Mouse (Mus musculus) embryonic facial prominence, embryonic 14.5 days (tissue): Measurements from ENCODE around the gene Smok3a. TPM values are rescaled to one million over a fixed set of nuclear protein-coding genes. Genes with fewer than 3 reads are reported as not detected.

ENCODE experiments used
- ATAC-seq: fragments of 200-750 bp; cut with Nextera tagmentation; 2 replicates; pipeline ENCODE4 v1.8.0; 2017; ENCODE audit warnings: low read depth, moderate number of reproducible peaks, moderate TSS enrichment
- DNase-seq: peaks from one replicate; pipeline ENCODE4 v3.0.0-alpha.2; 2015; ENCODE audit warnings: low spot score
- H3K27ac ChIP-seq: fragments of 300-500 bp; sonication (generic); replicated peaks from 2 replicates; pipeline ENCODE4 v1.5.1; 2014; ENCODE audit warnings: low read depth, mild to moderate bottlenecking, low read length, moderate library complexity
- H3K27me3 ChIP-seq: fragments of 300-500 bp; sonication (generic); replicated peaks from 2 replicates; pipeline ENCODE4 v1.6.1; 2014; ENCODE audit warnings: low read length; ENCODE audit not compliant: control insufficient read depth, insufficient read depth
- H3K36me3 ChIP-seq: fragments of 300-500 bp; sonication (generic); 2 replicates; pipeline ENCODE4 v1.6.1; 2014; ENCODE audit warnings: low read length, mixed read lengths; ENCODE audit not compliant: control insufficient read depth, insufficient read depth
- H3K4me1 ChIP-seq: fragments of 300-500 bp; sonication (generic); 2 replicates; pipeline ENCODE4 v1.6.1; 2014; ENCODE audit warnings: antibody characterized with exemption, low read length; ENCODE audit not compliant: control insufficient read depth, insufficient read depth
- H3K4me2 ChIP-seq: fragments of 300-500 bp; sonication (generic); 2 replicates; pipeline ENCODE4 v1.6.1; 2014; ENCODE audit warnings: low read depth, mild to moderate bottlenecking, low read length, moderate library complexity, mixed read lengths
- H3K4me3 ChIP-seq: fragments of 300-500 bp; sonication (generic); 2 replicates; pipeline ENCODE4 v1.5.1; 2014; ENCODE audit warnings: low read depth, mild to moderate bottlenecking, low read length
- H3K9ac ChIP-seq: fragments of 300-500 bp; sonication (generic); 2 replicates; pipeline ENCODE4 v1.6.1; 2014; ENCODE audit warnings: low read depth, mild to moderate bottlenecking, low read length, moderate library complexity, mixed read lengths
- H3K9me3 ChIP-seq: fragments of 300-500 bp; sonication (generic); 2 replicates; pipeline ENCODE4 v1.6.1; 2016; ENCODE audit warnings: low read length; ENCODE audit not compliant: control insufficient read depth
- WGBS: fragments of 180-500 bp; shearing (Covaris S2); extraction: QIAGEN DNeasy Blood & Tissue Kit; methylation state at CpG from one replicate; pipeline ENCODE4 v1.1.7; 2014; 5-methylcytosine and 5-hydroxymethylcytosine counted together
- polyA plus RNA-seq: library from polyadenylated mRNA; unstranded; fragments of >200 nt; fragmentation: Nextera tagmentation; extraction: Ambion mirVana; gene quantifications from 2 replicates; pipeline ENCODE4 v1.2.1, GENCODE M21; 2014

Gene Smok3a
- polyA plus RNA-seq, 1 experiment from 2014 or later, result not detected

GRCm38 (mm10) chr5:138080456-138080855 is 59.4 kb downstream of the Smok3a start:
- ATAC-seq, result no peak
- Histone ChIP-seq H3K27me3 (no peaks in the 10 kb centered on the region), H3K4me3 (no peak overlapping the region), H3K9me3 (no peaks in the 10 kb centered on the region), H3K4me1 (no peaks in the 10 kb centered on the region), H3K27ac (no peak overlapping the region), H3K4me2 (no peak overlapping the region), H3K9ac (no peak overlapping the region), H3K36me3 (no peaks in the 10 kb centered on the region)
- WGBS, result 89% methylated on average over 5 of the region's 5 CpGs
- DNase-seq, result no peak

DNA sequence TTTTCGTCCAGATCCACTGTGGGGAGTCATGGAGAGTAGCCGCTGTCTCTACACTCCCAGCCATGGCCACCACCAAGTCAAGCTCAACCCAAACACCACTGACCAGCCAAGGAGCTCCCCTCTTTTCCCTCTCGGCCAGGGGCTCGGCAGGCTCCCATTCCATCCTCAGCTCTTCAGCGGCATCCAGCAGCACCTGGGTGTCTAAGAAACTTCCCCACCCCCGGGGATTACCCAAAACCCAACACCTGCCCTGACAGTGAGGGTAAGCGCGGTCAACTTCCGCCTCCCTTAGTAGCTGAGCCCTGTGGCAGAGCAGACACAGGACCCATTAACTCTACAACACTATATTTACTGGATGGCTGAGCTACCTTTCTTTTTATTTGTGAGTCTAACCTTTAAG is 60.4 kb downstream of the Smok3a start:
- Histone ChIP-seq H3K36me3 (no peaks in the 10 kb centered on the region), H3K27ac (no peak overlapping the region), H3K9me3 (no peaks in the 10 kb centered on the region), H3K4me3 (no peak overlapping the region), H3K4me2 (no peak overlapping the region), H3K4me1 (peaks cover 4% of the 10 kb centered on the region), H3K27me3 (no peaks in the 10 kb centered on the region), H3K9ac (no peak overlapping the region)
- no peak for DNase-seq
- no peak for ATAC-seq
- WGBS, result 87% methylated on average over 9 of the region's 9 CpGs

DNA sequence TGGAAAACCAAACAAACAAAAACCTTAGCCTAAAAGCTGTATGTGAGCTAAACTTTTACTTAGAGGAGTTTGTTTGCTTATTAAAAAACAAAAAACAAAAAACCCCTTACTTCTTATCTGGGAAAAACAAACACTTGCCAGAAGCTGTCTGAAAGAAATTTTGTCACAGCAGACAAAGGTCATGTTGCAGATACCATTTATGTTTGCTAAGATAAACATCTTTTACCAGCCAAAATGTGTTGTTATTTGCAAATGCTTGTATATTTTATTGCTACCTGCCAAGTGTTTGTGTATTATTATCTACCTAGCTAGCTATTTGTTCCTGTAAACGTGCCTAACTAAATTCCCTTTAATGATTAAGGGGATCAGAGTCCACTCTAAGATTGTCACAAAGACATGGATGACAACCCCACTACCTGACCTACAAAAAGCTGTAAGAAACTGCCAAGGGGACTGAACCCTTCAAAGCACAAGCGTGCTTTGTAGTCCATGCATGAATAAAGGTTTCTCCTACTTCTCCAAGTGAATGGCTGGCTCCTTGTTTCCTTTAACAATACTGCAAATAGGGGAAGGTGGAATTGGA is 62.3 kb downstream of the Smok3a start:
- H3K27ac ChIP-seq, result no peak overlapping the region
- no peak overlapping the region for H3K4me2 ChIP-seq
- H3K27me3 ChIP-seq, result no peaks in the 10 kb centered on the region
- DNase-seq, result no peak
- no peak overlapping the region for H3K9ac ChIP-seq
- 63% methylated on average over 2 of the region's 2 CpGs for WGBS
- H3K4me1 ChIP-seq, result peaks cover 8% of the 10 kb centered on the region
- no peaks in the 10 kb centered on the region for H3K9me3 ChIP-seq
- no peak for ATAC-seq
- peaks cover 13% of the 10 kb centered on the region for H3K36me3 ChIP-seq
- no peak overlapping the region for H3K4me3 ChIP-seq

GRCm38 (mm10) chr5:138083936-138084335 is 62.9 kb downstream of the Smok3a start:
- ATAC-seq (no peak), DNase-seq (no peak)
- Histone ChIP-seq H3K36me3 (peaks cover 17% of the 10 kb centered on the region), H3K4me1 (peaks cover 8% of the 10 kb centered on the region), H3K27me3 (no peaks in the 10 kb centered on the region), H3K4me2 (no peak overlapping the region), H3K4me3 (no peak overlapping the region), H3K9me3 (no peaks in the 10 kb centered on the region), H3K27ac (no peak overlapping the region), H3K9ac (no peak overlapping the region)
- 95% methylated on average over 2 of the region's 2 CpGs for WGBS

Other genes starting within 250 kb of the Smok3a start
- gene Ppp1r35, start 242.4 kb upstream of the Smok3a start, polyA plus RNA-seq, result 31.3 and 39.5 TPM in 2 replicates
- gene Mepce, start 233.6 kb upstream of the Smok3a start, polyA plus RNA-seq, result 12.2 and 15.2 TPM in 2 replicates
- gene Zcwpw1, start 233.5 kb upstream of the Smok3a start, polyA plus RNA-seq, result 16.5 and 18.8 TPM in 2 replicates
- gene Pilra, start 185.0 kb upstream of the Smok3a start, polyA plus RNA-seq, result 0.71 and 0.78 TPM in 2 replicates
- gene Pilrb1, start 163.2 kb upstream of the Smok3a start, polyA plus RNA-seq, result 0.39 and 0.56 TPM in 2 replicates
- 0.46 and 0.52 TPM in 2 replicates for gene Pilrb2, start 149.4 kb upstream of the Smok3a start, polyA plus RNA-seq
- 0.07 TPM in 1 of 2 replicates, not detected in the other for gene Cyp3a13, start 99.6 kb upstream of the Smok3a start, polyA plus RNA-seq
- 0.45 and 0.88 TPM in 2 replicates for gene Gjc3, start 58.2 kb upstream of the Smok3a start, polyA plus RNA-seq
- gene Azgp1, start 39.7 kb upstream of the Smok3a start, polyA plus RNA-seq, result 0.14 TPM in 1 of 2 replicates, not detected in the other
- not detected in 2 replicates for gene Smok3b, start 168 bp downstream of the Smok3a start, polyA plus RNA-seq
- not detected in 2 replicates for gene Smok3c, start 31.9 kb downstream of the Smok3a start, polyA plus RNA-seq
- gene Zkscan1, start 63.8 kb downstream of the Smok3a start, polyA plus RNA-seq, result 23.5 and 25.8 TPM in 2 replicates
- 52.8 and 63.5 TPM in 2 replicates for gene Zscan21, start 95.6 kb downstream of the Smok3a start, polyA plus RNA-seq
- gene Zfp113, start 134.5 kb downstream of the Smok3a start, polyA plus RNA-seq, result 11.6 and 13.4 TPM in 2 replicates
- gene Cops6, start 139.8 kb downstream of the Smok3a start, polyA plus RNA-seq, result 233 and 264 TPM in 2 replicates
- gene Ap4m1, start 150.7 kb downstream of the Smok3a start, polyA plus RNA-seq, result 17.5 and 18.9 TPM in 2 replicates
- 120 and 138 TPM in 2 replicates for gene Mcm7, start 151.2 kb downstream of the Smok3a start, polyA plus RNA-seq
- gene Taf6, start 166.2 kb downstream of the Smok3a start, polyA plus RNA-seq, result 70.4 and 75.8 TPM in 2 replicates
- gene Cnpy4, start 166.2 kb downstream of the Smok3a start, polyA plus RNA-seq, result 54.0 and 57.4 TPM in 2 replicates
- 7.4 and 7.5 TPM in 2 replicates for gene Mblac1, start 173.1 kb downstream of the Smok3a start, polyA plus RNA-seq
- gene Nxpe5, start 204.6 kb downstream of the Smok3a start, polyA plus RNA-seq, result not detected in 2 replicates
- gene Lamtor4, start 234.2 kb downstream of the Smok3a start, polyA plus RNA-seq, result 71.7 and 73.2 TPM in 2 replicates
- gene BC037034, start 242.8 kb downstream of the Smok3a start, polyA plus RNA-seq, result 5.6 and 5.8 TPM in 2 replicates